Mouse (Mus musculus) lung, adult 2 months (tissue): Measurements from ENCODE around the gene Gm2174.

Experiments used
- CTCF ChIP-seq: fragments of 200-500 bp; IDR thresholded peaks from 2 replicates; pipeline ENCODE4 v1.5.1; 2011; ENCODE audit warnings: mild to moderate bottlenecking, low read length, control low read depth; ENCODE audit not compliant: insufficient read depth
- POLR2A ChIP-seq: fragments of 200-500 bp; IDR thresholded peaks from 2 replicates; pipeline ENCODE4 v1.6.1; 2011; ENCODE audit warnings: low read depth, mild to moderate bottlenecking, control low read depth, low read length, borderline replicate concordance; ENCODE audit errors: extremely low read depth

- TF ChIP-seq POLR2A (no peak), CTCF (no peak)
These were observed 20.7 kb downstream of the Gm2174 start for GRCm38 (mm10) chrX:56468422-56468821.
